Mouse (Mus musculus) intestine, embryonic 14.5 days (tissue): Measurements from ENCODE around the gene Dnah9. TPM values are rescaled to one million over a fixed set of nuclear protein-coding genes. Genes with fewer than 3 reads are reported as not detected.

Experiments
- ATAC-seq: fragments of 200-750 bp; cut with Nextera tagmentation; replicated peaks from 2 replicates; pipeline ENCODE4 v1.8.0; 2017; ENCODE audit warnings: low read depth, moderate number of reproducible peaks, moderate TSS enrichment, moderate library complexity; ENCODE audit not compliant: low FRiP score, low TSS enrichment
- DNase-seq: peaks from one replicate; pipeline ENCODE4 v3.0.0-alpha.2; 2018; ENCODE audit warnings: low spot score
- H3K27ac ChIP-seq: fragments of 300-500 bp; sonication (generic); 2 replicates; pipeline ENCODE4 v1.5.1; 2014; ENCODE audit warnings: low read depth, mild to moderate bottlenecking, control low read depth
- H3K27me3 ChIP-seq: fragments of 300-500 bp; sonication (generic); replicated peaks from 2 replicates; pipeline ENCODE4 v1.6.1; 2014; ENCODE audit warnings: low read length, control low read depth; ENCODE audit not compliant: control insufficient read depth, insufficient read depth
- H3K36me3 ChIP-seq: fragments of 300-500 bp; sonication (generic); 2 replicates; pipeline ENCODE4 v1.6.1; 2014; ENCODE audit warnings: low read length, control low read depth; ENCODE audit not compliant: control insufficient read depth, insufficient read depth
- H3K4me1 ChIP-seq: fragments of 300-500 bp; sonication (generic); replicated peaks from 2 replicates; pipeline ENCODE4 v1.6.1; 2014; ENCODE audit warnings: low read length, control low read depth, mixed read lengths; ENCODE audit not compliant: control insufficient read depth, insufficient read depth
- H3K4me2 ChIP-seq: fragments of 300-500 bp; sonication (generic); 2 replicates; pipeline ENCODE4 v1.6.1; 2014; ENCODE audit warnings: low read length
- H3K4me3 ChIP-seq: fragments of 300-500 bp; sonication (generic); 2 replicates; pipeline ENCODE4 v1.5.1; 2014; ENCODE audit warnings: low read depth, low read length, control low read depth, mixed read lengths
- H3K9ac ChIP-seq: fragments of 300-500 bp; sonication (generic); 2 replicates; pipeline ENCODE4 v1.6.1; 2014; ENCODE audit warnings: mild to moderate bottlenecking, low read length
- H3K9me3 ChIP-seq: fragments of 300-500 bp; sonication (generic); 2 replicates; pipeline ENCODE4 v1.6.1; 2016; ENCODE audit warnings: low read length, control low read depth; ENCODE audit not compliant: control insufficient read depth
- WGBS: fragments of 180-500 bp; shearing (Covaris S2); extraction: QIAGEN DNeasy Blood & Tissue Kit; methylation state at CpG from one replicate; pipeline ENCODE4 v1.1.7; 2014; 5-methylcytosine and 5-hydroxymethylcytosine counted together
- polyA plus RNA-seq: library from polyadenylated mRNA; unstranded; fragments of >200 nt; fragmentation: Nextera tagmentation; extraction: Ambion mirVana; gene quantifications from 2 replicates; pipeline ENCODE4 v1.2.1, GENCODE M21; 2014

The Dnah9 gene
- polyA plus RNA-seq, 1 experiment from 2014 or later, result 0.22 TPM

- Histone ChIP-seq H3K4me3 (no peak overlapping the region), H3K27ac (no peak overlapping the region), H3K36me3 (no peaks in the 10 kb centered on the region), H3K9me3 (no peaks in the 10 kb centered on the region), H3K4me1 (no peaks in the 10 kb centered on the region), H3K4me2 (no peak overlapping the region), H3K27me3 (no peaks in the 10 kb centered on the region), H3K9ac (no peak overlapping the region)
- ATAC-seq (no peak), DNase-seq (no peak)
- 81% methylated on average over 2 of the region's 2 CpGs for WGBS
Observed at GRCm38 (mm10) chr11:65903944-65904343, 264.4 kb downstream of the Dnah9 start.

GRCm38 (mm10) chr11:65881465-65881864 is 286.9 kb downstream of the Dnah9 start:
- no peak for DNase-seq
- H3K9ac ChIP-seq, result no peak overlapping the region
- H3K36me3 ChIP-seq, result no peaks in the 10 kb centered on the region
- 84% methylated on average over 2 of the region's 2 CpGs for WGBS
- H3K4me1 ChIP-seq, result no peaks in the 10 kb centered on the region
- ATAC-seq, result no peak
- no peaks in the 10 kb centered on the region for H3K9me3 ChIP-seq
- H3K4me3 ChIP-seq, result no peak overlapping the region
- no peak overlapping the region for H3K27ac ChIP-seq
- no peaks in the 10 kb centered on the region for H3K27me3 ChIP-seq
- no peak overlapping the region for H3K4me2 ChIP-seq

- H3K27ac ChIP-seq, result no peak overlapping the region
- no peak overlapping the region for H3K4me2 ChIP-seq
- H3K36me3 ChIP-seq, result no peaks in the 10 kb centered on the region
- H3K4me1 ChIP-seq, result no peaks in the 10 kb centered on the region
- no peak overlapping the region for H3K9ac ChIP-seq
- no peak overlapping the region for H3K4me3 ChIP-seq
- ATAC-seq (no peak), DNase-seq (no peak)
- no peaks in the 10 kb centered on the region for H3K9me3 ChIP-seq
- H3K27me3 ChIP-seq, result no peaks in the 10 kb centered on the region
- WGBS, result 68% methylated on average over 1 of the region's 1 CpGs
Observed at GRCm38 (mm10) chr11:65877146-65877775, 291.1 kb downstream of the Dnah9 start.

GRCm38 (mm10) chr11:65861476-65861875 is 306.9 kb downstream of the Dnah9 start:
- peak; percentile 32; the same call in 1 of the 2 replicates for ATAC-seq
- no peaks in the 10 kb centered on the region for H3K36me3 ChIP-seq
- H3K27me3 ChIP-seq, result no peaks in the 10 kb centered on the region
- no peak for DNase-seq
- H3K27ac ChIP-seq, result no peak overlapping the region
- 0 out of 2 replicates have a peak, but pooled peaks cover 3% of the 10 kb centered on the region for H3K4me1 ChIP-seq
- 28% methylated on average over 4 of the region's 4 CpGs for WGBS
- no peaks in the 10 kb centered on the region for H3K9me3 ChIP-seq
- no peak overlapping the region for H3K9ac ChIP-seq
- H3K4me3 ChIP-seq, result no peak overlapping the region
- H3K4me2 ChIP-seq, result no peak overlapping the region

DNA sequence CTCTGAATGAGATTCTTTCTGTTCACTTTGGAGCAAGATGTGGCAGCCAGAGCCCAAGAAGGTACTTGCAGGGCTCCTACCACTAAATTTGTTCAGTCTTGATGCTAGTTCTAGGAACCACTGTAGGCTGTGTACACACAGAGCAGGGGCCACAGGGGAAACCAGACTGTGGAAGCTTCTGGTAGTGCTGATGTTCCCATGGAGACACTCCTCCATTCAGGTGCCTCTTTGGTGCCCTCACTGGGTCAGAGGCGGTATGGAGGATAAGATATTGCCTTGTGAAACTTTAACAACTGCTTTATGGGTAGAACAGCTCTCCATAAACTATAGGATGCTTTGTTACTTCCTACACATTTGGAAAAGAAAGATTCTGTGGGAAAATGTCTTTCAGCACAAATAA is 316.3 kb downstream of the Dnah9 start:
- Histone ChIP-seq H3K4me2 (no peak overlapping the region), H3K4me1 (no peaks in the 10 kb centered on the region), H3K36me3 (no peaks in the 10 kb centered on the region), H3K9me3 (no peaks in the 10 kb centered on the region), H3K4me3 (no peak overlapping the region), H3K27me3 (no peaks in the 10 kb centered on the region), H3K9ac (no peak overlapping the region), H3K27ac (no peak overlapping the region)
- WGBS, result 15% methylated on average over 1 of the region's 1 CpGs
- DNase-seq (no peak), ATAC-seq (no peak)

- H3K4me3 ChIP-seq, result no peak overlapping the region
- 57% methylated on average over 5 of the region's 5 CpGs for WGBS
- ATAC-seq, result no peak
- H3K4me1 ChIP-seq, result no peaks in the 10 kb centered on the region
- H3K9ac ChIP-seq, result no peak overlapping the region
- no peak overlapping the region for H3K27ac ChIP-seq
- no peaks in the 10 kb centered on the region for H3K9me3 ChIP-seq
- no peaks in the 10 kb centered on the region for H3K27me3 ChIP-seq
- no peak overlapping the region for H3K4me2 ChIP-seq
- H3K36me3 ChIP-seq, result no peaks in the 10 kb centered on the region
- DNase-seq, result no peak
Observed at GRCm38 (mm10) chr11:65846446-65846845, 321.9 kb downstream of the Dnah9 start.

GRCm38 (mm10) chr11:65838999-65839398 is 329.4 kb downstream of the Dnah9 start:
- ATAC-seq, result no peak
- WGBS, result 46% methylated on average over 8 of the region's 8 CpGs

GRCm38 (mm10) chr11:65824556-65824955 is 343.8 kb downstream of the Dnah9 start:
- no peak overlapping the region for H3K9ac ChIP-seq
- H3K27ac ChIP-seq, result no peak overlapping the region
- no peaks in the 10 kb centered on the region for H3K27me3 ChIP-seq
- no peaks in the 10 kb centered on the region for H3K4me1 ChIP-seq
- H3K4me3 ChIP-seq, result no peak overlapping the region
- no peaks in the 10 kb centered on the region for H3K9me3 ChIP-seq
- DNase-seq (no peak), ATAC-seq (no peak)
- peaks cover 65% of the 10 kb centered on the region for H3K36me3 ChIP-seq
- H3K4me2 ChIP-seq, result no peak overlapping the region
- 87% methylated on average over 3 of the region's 3 CpGs for WGBS

More at GRCm38 (mm10) chr11:65838999-65839398, 329.4 kb downstream of the Dnah9 start:
- H3K4me1 ChIP-seq, result no peaks in the 10 kb centered on the region
- no peak for DNase-seq
- H3K27me3 ChIP-seq, result no peaks in the 10 kb centered on the region
- no peak overlapping the region for H3K27ac ChIP-seq
- no peak overlapping the region for H3K4me2 ChIP-seq
- H3K9ac ChIP-seq, result no peak overlapping the region
- no peak overlapping the region for H3K4me3 ChIP-seq
- H3K9me3 ChIP-seq, result no peaks in the 10 kb centered on the region
- H3K36me3 ChIP-seq, result no peaks in the 10 kb centered on the region

GRCm38 (mm10) chr11:65820877-65821276 is 347.5 kb downstream of the Dnah9 start:
- H3K27me3 ChIP-seq, result no peaks in the 10 kb centered on the region
- DNase-seq (peak; percentile 82), ATAC-seq (peak; percentile 79)
- no peak overlapping the region for H3K9ac ChIP-seq
- H3K9me3 ChIP-seq, result no peaks in the 10 kb centered on the region
- H3K4me3 ChIP-seq, result no peak overlapping the region
- H3K27ac ChIP-seq, result no peak overlapping the region
- WGBS, result 11% methylated on average over 7 of the region's 7 CpGs
- H3K36me3 ChIP-seq, result peaks cover 65% of the 10 kb centered on the region
- no peak overlapping the region for H3K4me2 ChIP-seq
- H3K4me1 ChIP-seq, result no peaks in the 10 kb centered on the region
